Mouse (Mus musculus): ENCODE measurements around the gene Ppil6.

Ppil6 gene

DNA sequence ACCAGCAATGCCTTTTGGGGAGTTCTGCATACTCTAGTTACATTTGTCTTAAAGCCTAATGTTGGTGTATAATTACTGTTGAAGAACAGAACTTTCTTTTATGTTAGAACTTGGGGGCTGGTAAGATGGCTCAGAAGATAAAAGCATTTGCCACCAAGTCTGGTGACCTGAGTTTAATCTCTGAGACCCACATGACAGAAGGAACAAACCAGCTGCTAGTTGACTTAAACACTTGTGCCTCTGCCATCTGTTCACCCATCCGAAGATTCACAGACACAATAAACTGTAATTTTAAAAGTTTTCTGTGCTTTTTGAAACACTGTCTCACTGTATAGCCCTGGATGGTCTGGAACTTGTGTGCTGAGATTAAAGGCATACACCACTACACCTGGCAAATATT lies 35.5 kb downstream of the Ppil6 start:
- no peak for DNase-seq (ENCODE audit: low spot score)

DNA sequence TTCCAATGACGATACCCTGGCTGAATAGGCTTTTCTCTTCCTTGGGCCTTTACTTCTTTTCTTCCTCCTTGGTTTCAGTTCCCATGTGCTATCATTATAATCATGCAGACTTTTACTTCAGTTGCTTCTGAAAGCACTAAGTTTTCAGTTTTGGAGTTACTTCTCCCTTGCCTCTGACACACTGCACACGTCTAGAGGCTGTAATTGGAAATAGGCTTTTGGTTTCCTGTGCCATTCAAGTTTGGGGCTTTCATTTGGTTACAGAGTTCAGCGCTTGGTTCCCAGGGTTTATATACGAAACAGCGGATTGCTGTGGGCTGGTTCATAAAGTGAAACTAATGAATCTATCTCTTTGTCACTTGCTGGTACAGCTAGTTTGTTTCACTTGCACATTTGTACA lies 39.7 kb downstream of the Ppil6 start:
- no peak for DNase-seq (ENCODE audit: low spot score)

DNA sequence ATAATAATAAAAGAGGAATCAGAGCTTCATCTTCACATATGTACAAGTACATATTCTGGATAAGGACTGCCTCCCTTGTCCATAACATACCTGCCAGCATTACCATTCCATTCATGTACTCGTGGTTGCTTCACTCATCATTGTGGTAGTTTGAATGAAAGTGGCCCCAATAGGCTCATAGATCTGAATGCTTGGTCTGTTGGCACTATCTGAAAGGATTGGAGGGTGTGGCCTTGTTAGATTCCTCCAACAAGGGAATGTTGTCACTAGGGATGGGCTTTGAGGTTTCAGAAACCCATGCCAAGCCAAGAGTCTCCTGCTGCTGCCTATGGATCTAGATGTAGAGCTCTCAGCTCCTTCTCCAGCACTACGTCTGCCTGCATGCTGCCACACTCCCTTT lies 45.8 kb downstream of the Ppil6 start:
- no peak for DNase-seq (ENCODE audit: low spot score)

DNA sequence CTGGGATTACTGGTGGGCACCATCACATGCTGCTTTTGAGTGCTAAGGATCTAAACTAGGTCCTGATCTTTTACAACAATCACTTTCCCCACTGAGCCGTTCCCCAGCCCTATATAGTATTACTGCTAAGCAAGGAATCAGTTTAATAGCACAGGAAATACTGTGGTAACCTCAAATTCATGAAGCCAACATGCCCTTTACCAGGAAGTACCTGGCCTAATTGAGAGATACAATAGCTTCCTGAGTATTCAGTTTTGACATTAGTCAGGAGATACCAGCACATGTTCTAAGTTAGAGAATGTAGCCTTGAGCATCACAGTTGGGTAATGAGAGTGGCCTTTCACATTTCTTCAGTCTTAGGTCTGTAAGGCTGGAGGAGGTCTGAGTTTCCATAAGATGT lies 46.5 kb downstream of the Ppil6 start:
- no peak for DNase-seq (ENCODE audit: low spot score)

DNA sequence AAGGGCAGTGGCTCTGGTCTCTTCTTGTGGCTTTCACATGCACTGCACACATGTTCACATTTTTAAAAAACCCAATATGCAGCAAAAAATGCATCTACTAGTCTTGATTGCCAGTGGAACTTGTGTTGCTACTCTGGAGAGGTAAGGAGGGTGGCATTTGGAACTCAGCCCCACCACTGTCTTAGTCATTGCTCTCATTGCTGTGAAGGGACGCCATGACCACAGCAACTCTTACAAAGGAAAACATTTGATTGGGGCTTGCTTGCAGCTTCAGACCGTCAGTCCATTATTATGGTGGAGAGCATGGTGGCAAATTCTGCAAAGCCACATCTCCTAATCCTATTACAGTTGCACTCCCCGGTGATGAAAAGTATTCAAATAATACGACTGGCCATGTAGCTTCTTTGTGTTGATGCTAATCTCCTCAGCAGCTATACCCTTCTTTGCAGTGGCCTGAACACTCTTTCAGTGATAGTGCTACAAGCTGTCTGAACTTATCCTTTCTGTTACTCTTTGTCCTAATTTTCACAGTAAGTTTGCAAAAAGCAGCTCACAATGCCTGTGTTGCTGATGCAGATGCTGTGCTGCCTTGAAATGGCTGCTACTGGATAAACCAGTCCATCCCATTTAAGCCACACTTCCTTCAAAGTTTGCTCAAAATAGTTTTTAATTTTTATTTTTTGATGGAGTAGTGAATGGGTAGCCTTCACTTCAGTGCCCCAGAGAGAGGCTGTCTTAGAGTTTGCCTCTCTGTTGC lies 47.2 kb downstream of the Ppil6 start:
- no peak for DNase-seq (ENCODE audit: low spot score)

DNA sequence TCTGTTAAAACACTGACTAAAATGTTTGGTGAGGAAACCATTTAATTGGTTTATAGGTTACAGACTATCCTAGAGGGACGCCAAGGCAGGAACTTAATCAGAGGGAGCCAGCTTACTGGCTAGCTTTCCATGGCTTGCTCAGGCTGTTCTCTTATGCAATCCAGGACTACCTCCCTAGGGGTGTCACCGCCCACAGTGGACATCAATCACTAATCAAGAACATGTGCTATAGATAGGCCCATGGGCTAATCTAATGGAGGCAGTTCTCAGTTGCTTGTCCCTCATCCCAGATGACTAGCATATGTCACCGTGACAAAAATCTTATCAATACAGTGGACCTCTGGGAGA lies 47.7 kb downstream of the Ppil6 start:
- DNase-seq (ENCODE audit: low spot score), result no peak

DNA sequence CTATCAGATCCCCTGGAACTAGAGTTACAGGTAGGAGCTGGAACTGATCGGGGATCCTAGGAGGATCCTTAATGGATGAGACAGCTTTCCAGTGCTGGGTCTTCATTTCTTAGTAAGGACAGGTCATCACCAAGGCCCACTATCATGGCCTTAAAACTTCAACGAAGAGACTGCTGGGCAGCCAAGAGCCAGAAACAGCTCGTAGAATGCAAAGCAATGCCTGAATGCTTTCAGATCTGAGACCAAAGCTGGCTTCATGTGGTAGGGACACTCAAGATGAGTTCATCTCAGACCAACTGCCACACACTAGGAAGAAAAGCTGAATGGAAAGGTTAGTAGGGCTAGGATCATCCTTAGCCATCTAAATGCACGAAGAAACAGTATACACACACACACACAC lies 48.7 kb downstream of the Ppil6 start:
- DNase-seq (ENCODE audit: low spot score), result no peak

DNA sequence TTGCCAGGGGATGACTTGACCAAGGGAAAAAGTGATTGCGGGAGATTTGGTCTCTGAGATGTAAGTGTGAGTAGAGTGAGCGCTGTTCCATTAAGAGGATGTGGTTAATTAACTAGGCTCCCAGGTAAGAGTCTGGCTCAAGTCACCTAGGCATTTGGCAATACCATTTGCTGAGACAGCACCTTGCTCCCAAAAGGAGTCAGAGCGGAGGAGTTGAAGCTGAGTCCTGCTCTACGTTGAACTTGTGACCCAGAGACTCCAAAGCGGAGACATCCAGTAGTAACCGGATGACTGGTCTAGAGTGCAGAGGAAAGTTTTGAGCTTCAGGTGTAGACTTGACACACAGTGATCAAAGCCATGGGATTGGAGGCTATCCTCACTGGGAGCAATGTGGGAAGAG lies 51.8 kb downstream of the Ppil6 start:
- DNase-seq (ENCODE audit: low spot score), result peak; percentile 33

DNA sequence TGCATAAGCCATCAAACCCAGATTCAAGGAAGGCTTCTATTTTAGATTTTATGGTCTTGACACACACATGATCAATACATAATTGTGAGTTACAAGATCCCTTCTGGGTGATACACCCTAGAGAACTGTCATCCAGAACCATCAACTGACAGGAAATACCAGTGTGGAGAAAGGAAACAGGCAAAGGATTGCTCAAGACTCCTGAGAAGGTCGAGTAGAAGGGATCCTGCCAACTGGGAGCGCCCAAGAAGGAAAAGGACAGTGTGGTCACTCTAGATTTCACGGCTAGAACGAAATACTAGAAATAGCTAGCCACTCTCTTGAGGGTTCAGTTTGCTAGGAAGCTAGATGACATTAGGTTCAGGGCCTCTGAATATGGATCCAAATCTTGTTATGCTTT lies 53.2 kb downstream of the Ppil6 start:
- no peak for DNase-seq (ENCODE audit: low spot score)

DNA sequence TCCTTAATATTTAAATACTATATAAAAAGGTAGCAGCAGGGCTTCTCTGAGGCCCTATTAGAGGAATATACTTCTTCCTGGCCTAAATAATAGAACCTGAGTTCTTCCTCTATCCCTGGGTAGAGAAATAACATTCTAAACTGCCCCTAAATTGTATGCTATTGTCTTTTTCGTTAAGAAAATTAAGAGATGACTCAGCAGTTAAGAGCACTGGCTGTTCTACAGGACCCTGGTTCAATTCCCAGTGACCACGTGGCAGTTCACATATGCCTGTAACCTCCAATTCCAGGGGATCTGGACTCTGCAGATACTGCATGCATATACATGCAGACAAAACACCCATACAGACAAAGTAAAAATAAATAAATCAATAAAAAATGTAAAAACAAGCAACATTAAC lies 53.6 kb downstream of the Ppil6 start:
- DNase-seq (ENCODE audit: low spot score), result no peak

DNA sequence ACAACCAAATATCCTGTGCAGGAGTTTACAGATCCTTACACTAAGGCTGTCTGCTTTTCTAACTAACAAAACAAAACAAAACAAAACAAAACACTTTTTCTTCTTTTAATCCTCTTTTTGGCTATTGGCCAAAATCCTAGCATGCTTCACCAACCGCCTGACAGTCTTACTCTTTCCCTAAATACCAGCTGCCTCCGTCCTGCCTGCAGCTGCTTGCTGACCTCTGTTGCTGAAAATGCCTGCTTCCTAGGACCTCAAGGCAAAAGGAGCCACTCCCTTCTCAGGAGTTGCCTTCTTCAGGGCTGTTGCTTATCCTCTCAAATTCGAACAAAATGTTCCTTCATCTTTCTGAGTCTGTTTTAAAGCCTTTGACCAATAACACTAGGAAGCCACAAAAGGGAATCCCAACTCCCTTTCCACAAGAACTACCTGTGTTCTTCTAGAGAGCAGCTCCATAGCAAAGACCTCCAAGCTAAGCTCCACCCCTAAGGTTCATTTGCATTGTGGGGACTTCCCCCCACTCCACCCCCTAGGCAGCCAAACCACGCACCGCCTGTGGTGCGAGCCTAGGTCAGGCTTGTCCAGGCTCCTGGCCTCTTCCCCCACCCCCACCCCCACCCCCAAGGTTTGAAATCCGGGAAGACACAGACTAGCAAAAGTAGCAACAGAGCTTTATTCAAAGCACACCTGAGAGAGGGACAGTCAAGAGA lies 54.4 kb downstream of the Ppil6 start:
- peak; percentile 52 for DNase-seq (ENCODE audit: low spot score)

DNA sequence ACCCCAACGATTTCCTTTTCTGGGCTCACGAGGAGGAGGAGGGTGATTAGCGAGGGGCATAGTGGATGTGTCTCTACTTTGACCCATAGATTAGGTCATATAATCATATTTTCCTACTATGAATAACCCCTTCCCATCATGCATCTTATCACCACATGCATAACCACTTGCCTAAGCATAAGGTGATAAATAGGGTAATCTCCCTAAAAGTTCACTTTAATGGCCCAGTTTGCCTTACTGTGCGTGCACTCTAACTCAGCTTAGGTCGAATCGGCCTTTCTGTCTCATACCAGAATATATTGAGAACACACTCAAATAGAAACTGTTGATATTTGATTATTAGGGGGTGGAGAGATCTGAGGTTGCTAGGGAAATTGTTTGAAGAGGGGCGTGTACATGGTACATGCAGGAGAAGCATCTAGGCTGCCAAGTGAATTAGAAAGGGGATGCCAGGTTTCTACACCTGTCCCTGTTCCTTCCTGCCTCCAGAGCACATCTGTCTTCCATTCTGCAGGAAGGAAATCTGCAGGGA lies 55.1 kb downstream of the Ppil6 start:
- DNase-seq (ENCODE audit: low spot score), result no peak

DNA sequence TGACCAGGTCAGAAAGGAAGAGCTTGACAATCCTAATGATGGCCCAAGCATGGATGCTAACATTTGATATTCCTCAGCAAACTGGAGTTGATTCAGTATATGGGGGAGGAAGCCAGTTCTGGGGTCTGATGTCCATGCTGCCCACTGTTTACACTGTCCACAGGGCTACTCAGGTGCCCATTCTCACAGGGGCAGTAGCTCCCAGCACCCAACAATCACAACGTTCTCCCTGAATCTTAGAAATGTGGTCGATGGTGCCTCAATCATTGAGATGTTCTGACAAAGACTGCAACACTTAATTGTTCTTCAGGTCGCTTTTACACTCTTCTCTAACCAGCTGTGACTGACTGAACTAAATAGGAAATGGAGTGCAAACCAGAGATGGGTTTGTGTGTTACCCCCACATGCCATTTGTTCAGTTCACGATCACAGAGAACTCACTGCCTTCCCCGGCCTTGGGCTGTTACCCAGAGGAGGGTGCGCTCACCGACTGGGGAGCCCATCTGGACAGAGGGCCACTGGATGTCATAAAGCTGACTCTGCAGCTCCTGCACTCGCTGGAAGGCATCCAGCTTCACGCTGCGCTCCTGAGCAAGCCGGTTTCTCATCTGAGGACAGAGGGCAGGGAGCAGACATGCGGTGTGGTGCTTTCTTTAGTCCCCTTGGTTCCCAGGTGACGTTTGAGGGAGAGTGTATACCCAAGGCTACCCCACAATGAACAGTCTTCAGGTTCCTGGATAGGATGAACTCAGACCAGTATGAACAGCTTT lies 56.3 kb downstream of the Ppil6 start:
- no peak for DNase-seq (ENCODE audit: low spot score)

DNA sequence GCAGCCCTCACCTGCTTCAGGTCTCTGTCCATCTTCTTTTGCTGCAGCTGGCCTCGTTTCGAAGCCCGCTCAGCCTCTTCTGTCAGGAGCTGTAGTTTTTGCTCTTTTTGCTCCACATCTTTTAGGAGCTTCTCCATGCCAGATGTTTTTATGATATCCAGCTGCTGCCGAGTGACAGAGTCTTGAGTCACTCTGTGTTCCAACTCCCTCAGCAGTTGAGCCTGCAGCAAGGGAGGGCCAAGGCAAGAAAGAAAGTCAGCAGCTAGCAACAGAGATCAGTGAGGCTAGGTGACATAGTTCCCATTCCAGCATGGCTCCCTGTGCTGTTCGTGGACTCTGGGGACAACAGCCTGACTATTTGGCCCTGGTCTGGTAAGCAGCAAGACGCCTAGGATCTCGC lies 60.5 kb downstream of the Ppil6 start:
- no peak for DNase-seq (ENCODE audit: low spot score)

DNA sequence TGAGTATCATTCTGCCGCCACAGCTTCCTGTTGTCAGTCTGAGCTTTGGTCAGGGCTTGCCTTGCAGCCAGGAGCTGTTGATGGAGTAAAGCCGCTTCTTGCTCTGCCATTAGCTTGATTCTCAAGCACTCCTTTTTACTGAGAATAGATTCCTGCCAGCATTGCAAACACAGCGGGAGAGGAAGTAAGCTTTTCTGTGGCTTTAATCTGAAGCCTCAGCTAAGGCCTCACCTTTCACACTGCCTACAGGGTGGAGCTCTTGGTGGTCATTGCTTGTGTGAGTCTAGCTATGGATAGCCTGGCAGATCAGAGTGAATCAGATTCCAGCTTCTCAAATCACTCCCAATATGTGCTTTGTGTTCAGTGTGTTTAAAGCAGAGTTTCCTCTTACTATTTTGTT lies 62.1 kb downstream of the Ppil6 start:
- DNase-seq (ENCODE audit: low spot score), result no peak

DNA sequence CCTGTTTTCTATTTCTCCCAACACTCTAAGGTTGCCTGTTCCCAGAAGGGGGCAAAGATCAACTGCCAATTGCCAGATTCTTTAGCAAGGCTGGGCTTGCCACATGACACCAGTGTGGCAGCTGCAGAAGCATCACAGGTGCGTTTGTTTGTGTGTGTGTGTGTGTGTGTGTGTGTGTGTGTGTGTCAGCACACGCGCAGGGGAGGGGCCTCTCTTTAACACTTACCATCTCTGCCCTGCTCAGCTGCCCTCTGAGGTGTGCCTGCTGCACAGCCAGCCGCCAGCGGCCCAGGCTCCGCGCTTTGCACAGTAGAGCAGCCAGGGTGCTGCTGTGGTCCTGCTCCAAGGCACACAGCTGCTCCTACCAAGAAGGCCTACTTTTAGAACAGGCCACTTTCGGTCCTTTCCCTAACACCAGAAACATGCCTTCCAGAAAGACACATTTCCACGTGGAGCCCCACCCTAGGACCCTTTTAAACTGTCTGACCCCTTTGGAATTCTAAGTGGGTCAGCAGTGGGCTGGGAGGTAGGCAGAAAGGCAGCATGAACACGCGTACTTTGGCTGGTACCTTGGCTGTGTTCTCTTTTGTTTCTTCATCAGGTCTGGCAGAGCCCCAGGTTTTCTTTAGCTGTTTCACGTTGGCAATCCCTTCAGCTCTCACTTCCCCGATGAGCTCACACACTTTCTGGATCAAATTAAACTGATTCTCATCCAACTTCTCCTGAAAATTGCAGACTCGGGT lies 62.8 kb downstream of the Ppil6 start:
- peak; percentile 47 for DNase-seq (ENCODE audit: low spot score)

DNA sequence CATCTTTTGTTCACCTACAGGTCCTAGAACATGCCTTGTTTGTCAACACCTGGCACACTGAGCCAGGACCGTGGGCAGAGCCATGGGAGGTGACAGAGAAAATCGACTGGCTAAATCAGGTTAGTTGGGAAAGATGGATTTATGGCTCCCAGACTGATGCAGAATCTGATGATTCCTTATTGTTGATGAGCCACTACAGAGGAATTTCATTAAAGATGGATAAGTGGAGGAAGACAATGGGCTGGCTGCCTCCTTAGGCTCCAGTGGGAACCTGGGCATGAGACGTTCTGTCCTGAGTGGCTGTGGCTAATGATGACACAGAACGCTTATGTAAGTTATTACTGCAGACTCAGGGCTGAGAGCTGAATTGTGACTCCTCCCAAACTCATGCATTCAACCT lies 63.5 kb downstream of the Ppil6 start:
- DNase-seq (ENCODE audit: low spot score), result no peak

DNA sequence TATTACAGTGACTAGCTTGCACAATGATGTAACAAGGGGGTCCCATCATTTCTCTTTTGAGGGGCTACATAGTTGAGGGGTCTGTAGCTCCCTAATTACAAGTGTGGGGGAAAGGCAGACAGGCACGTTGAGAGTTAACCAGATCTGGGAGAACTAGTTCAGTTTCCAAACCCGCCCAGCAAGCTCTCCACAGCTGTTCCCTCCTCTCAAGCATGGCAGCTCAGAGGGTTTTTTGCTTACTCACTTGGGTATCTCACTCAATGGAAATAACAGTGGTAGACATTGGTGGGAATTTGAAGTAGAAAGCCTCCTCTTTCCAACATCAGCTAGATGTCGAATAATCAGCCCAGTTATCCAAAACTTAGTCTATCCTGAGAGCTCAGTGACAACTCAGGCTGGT lies 64.8 kb downstream of the Ppil6 start:
- DNase-seq (ENCODE audit: low spot score), result no peak

DNA sequence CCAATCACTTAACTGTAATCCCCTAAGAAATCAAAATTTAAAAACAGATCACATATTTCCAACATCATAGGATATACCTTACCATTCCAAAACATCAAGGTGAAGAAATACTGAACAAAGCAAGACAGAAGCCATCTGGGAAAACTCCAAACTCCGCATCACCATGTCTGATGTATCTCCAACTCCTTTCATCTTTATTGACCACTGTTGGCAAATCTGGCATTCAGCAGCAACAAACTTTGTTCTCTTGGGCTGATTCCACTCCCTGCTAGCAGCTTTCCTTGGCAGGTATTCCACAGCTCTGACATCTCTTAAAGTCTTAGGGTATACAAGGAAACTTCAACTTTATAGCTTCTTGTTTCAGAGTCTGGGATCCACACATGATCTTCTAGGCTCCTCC lies 68.2 kb downstream of the Ppil6 start:
- no peak for DNase-seq (ENCODE audit: low spot score)

DNA sequence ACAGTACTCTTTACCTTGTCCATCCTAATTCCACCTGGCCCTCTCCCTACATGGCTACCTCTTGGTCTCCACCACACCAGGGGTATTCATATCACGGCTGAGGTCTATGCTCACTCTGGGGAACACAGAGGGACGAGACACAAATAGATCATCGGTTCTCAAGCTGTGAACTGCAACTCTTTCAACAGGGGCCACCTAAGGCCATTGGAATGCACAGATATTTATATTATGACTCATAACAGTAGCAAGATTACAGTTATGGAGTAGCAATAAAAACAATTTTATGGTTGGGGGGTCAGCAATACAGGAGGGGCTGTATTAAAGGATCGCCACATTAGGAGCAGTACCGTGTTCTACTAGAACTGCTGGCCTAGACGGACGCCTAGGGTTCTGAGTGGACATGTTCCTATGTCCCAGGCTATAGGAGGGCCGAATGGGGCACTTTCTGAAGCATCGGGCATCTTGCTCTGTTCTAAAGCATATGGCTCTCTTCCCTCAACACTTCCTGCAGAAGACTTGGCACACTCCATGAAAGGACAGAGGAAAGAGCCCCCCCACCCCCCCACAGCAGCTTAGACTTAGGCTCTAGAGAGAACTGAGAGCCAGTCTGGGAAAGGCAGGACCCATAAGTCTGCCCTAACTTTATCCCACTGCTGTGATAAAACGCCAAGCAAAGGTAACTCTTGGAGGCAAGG lies 71.6 kb downstream of the Ppil6 start:
- DNase-seq (ENCODE audit: low spot score), result no peak
